Mouse (Mus musculus) intestine, embryonic 14.5 days (tissue): ENCODE measurements around the gene Bcdin3d. TPM values are rescaled to one million over a fixed set of nuclear protein-coding genes. Genes with fewer than 3 reads are reported as not detected.

Source experiments
- ATAC-seq: fragments of 200-750 bp; cut with Nextera tagmentation; replicated peaks from 2 replicates; pipeline ENCODE4 v1.8.0; 2017; ENCODE audit warnings: low read depth, moderate number of reproducible peaks, moderate TSS enrichment, moderate library complexity; ENCODE audit not compliant: low FRiP score, low TSS enrichment
- DNase-seq: peaks from one replicate; pipeline ENCODE4 v3.0.0-alpha.2; 2018; ENCODE audit warnings: low spot score
- H3K27ac ChIP-seq: fragments of 300-500 bp; sonication (generic); 2 replicates; pipeline ENCODE4 v1.5.1; 2014; ENCODE audit warnings: low read depth, mild to moderate bottlenecking, control low read depth
- H3K27me3 ChIP-seq: fragments of 300-500 bp; sonication (generic); replicated peaks from 2 replicates; pipeline ENCODE4 v1.6.1; 2014; ENCODE audit warnings: low read length, control low read depth; ENCODE audit not compliant: control insufficient read depth, insufficient read depth
- H3K36me3 ChIP-seq: fragments of 300-500 bp; sonication (generic); 2 replicates; pipeline ENCODE4 v1.6.1; 2014; ENCODE audit warnings: low read length, control low read depth; ENCODE audit not compliant: control insufficient read depth, insufficient read depth
- H3K4me1 ChIP-seq: fragments of 300-500 bp; sonication (generic); replicated peaks from 2 replicates; pipeline ENCODE4 v1.6.1; 2014; ENCODE audit warnings: low read length, control low read depth, mixed read lengths; ENCODE audit not compliant: control insufficient read depth, insufficient read depth
- H3K4me2 ChIP-seq: fragments of 300-500 bp; sonication (generic); 2 replicates; pipeline ENCODE4 v1.6.1; 2014; ENCODE audit warnings: low read length
- H3K4me3 ChIP-seq: fragments of 300-500 bp; sonication (generic); 2 replicates; pipeline ENCODE4 v1.5.1; 2014; ENCODE audit warnings: low read depth, low read length, control low read depth, mixed read lengths
- H3K9ac ChIP-seq: fragments of 300-500 bp; sonication (generic); 2 replicates; pipeline ENCODE4 v1.6.1; 2014; ENCODE audit warnings: mild to moderate bottlenecking, low read length
- H3K9me3 ChIP-seq: fragments of 300-500 bp; sonication (generic); 2 replicates; pipeline ENCODE4 v1.6.1; 2016; ENCODE audit warnings: low read length, control low read depth; ENCODE audit not compliant: control insufficient read depth
- WGBS: fragments of 180-500 bp; shearing (Covaris S2); extraction: QIAGEN DNeasy Blood & Tissue Kit; methylation state at CpG from one replicate; pipeline ENCODE4 v1.1.7; 2014; 5-methylcytosine and 5-hydroxymethylcytosine counted together
- polyA plus RNA-seq: library from polyadenylated mRNA; unstranded; fragments of >200 nt; fragmentation: Nextera tagmentation; extraction: Ambion mirVana; gene quantifications from 2 replicates; pipeline ENCODE4 v1.2.1, GENCODE M21; 2014

Bcdin3d gene
- polyA plus RNA-seq, 1 experiment from 2014 or later = 12.4 TPM

GRCm38 (mm10) chr15:99440112-99440815 is 34.3 kb downstream of the Bcdin3d start:
- Histone ChIP-seq H3K4me2 (peak overlapping the region; percentile 37), H3K9ac (no peak overlapping the region), H3K4me3 (no peak overlapping the region), H3K9me3 (no peaks in the 10 kb centered on the region), H3K4me1 (peaks cover 41% of the 10 kb centered on the region), H3K27me3 (no peaks in the 10 kb centered on the region), H3K27ac (peak overlapping the region; percentile 93), H3K36me3 (peaks cover 6% of the 10 kb centered on the region; the same call in 1 of the 2 replicates)
- DNase-seq (peak; percentile 89), ATAC-seq (peak; percentile 87)
- WGBS = 39% methylated on average over 2 of the region's 2 CpGs

GRCm38 (mm10) chr15:99438966-99439698 is 35.4 kb downstream of the Bcdin3d start:
- Histone ChIP-seq H3K36me3 (peaks cover 5% of the 10 kb centered on the region; the same call in 1 of the 2 replicates), H3K27ac (peak overlapping the region; percentile 55; the same call in 1 of the 2 replicates), H3K9me3 (no peaks in the 10 kb centered on the region), H3K27me3 (no peaks in the 10 kb centered on the region), H3K4me2 (no peak overlapping the region), H3K4me1 (peaks cover 41% of the 10 kb centered on the region), H3K9ac (no peak overlapping the region), H3K4me3 (no peak overlapping the region)
- WGBS = 78% methylated on average over 8 of the region's 8 CpGs
- ATAC-seq (no peak), DNase-seq (no peak)

GRCm38 (mm10) chr15:99433913-99434312 is 40.6 kb downstream of the Bcdin3d start:
- H3K9ac ChIP-seq = no peak overlapping the region
- no peak overlapping the region for H3K4me3 ChIP-seq
- no peak for DNase-seq
- H3K4me1 ChIP-seq = peaks cover 17% of the 10 kb centered on the region
- WGBS = 84% methylated on average over 12 of the region's 12 CpGs
- no peak overlapping the region for H3K27ac ChIP-seq
- H3K9me3 ChIP-seq = no peaks in the 10 kb centered on the region
- H3K4me2 ChIP-seq = no peak overlapping the region
- ATAC-seq = no peak
- peaks cover 34% of the 10 kb centered on the region for H3K36me3 ChIP-seq
- no peaks in the 10 kb centered on the region for H3K27me3 ChIP-seq

- 93% methylated on average over 16 of the region's 16 CpGs for WGBS
- DNase-seq = no peak
- ATAC-seq = no peak
Measured at GRCm38 (mm10) chr15:99433081-99433718, 41.3 kb downstream of the Bcdin3d start.

GRCm38 (mm10) chr15:99431967-99432366 is 42.6 kb downstream of the Bcdin3d start:
- ATAC-seq (no peak), DNase-seq (no peak)
- Histone ChIP-seq H3K27me3 (no peaks in the 10 kb centered on the region), H3K4me3 (no peak overlapping the region), H3K36me3 (peaks cover 50% of the 10 kb centered on the region), H3K4me2 (no peak overlapping the region), H3K9me3 (no peaks in the 10 kb centered on the region), H3K27ac (no peak overlapping the region), H3K9ac (no peak overlapping the region), H3K4me1 (peaks cover 9% of the 10 kb centered on the region)
- 84% methylated on average over 8 of the region's 8 CpGs for WGBS

More at GRCm38 (mm10) chr15:99433081-99433718, 41.3 kb downstream of the Bcdin3d start:
- no peak overlapping the region for H3K27ac ChIP-seq
- H3K9ac ChIP-seq = no peak overlapping the region
- H3K4me3 ChIP-seq = no peak overlapping the region
- no peaks in the 10 kb centered on the region for H3K27me3 ChIP-seq
- peaks cover 14% of the 10 kb centered on the region for H3K4me1 ChIP-seq
- no peaks in the 10 kb centered on the region for H3K9me3 ChIP-seq
- H3K4me2 ChIP-seq = no peak overlapping the region
- peaks cover 39% of the 10 kb centered on the region for H3K36me3 ChIP-seq

GRCm38 (mm10) chr15:99431504-99431903 is 43.0 kb downstream of the Bcdin3d start:
- no peak overlapping the region for H3K27ac ChIP-seq
- H3K36me3 ChIP-seq = peaks cover 55% of the 10 kb centered on the region
- peaks cover 7% of the 10 kb centered on the region for H3K4me1 ChIP-seq

GRCm38 (mm10) chr15:99431063-99431462 is 43.5 kb downstream of the Bcdin3d start:
- Histone ChIP-seq H3K36me3 (peaks cover 59% of the 10 kb centered on the region), H3K27me3 (no peaks in the 10 kb centered on the region), H3K9ac (no peak overlapping the region), H3K27ac (no peak overlapping the region), H3K4me1 (peaks cover 5% of the 10 kb centered on the region), H3K4me2 (no peak overlapping the region), H3K9me3 (no peaks in the 10 kb centered on the region), H3K4me3 (no peak overlapping the region)
- ATAC-seq (no peak), DNase-seq (no peak)
- 93% methylated on average over 10 of the region's 10 CpGs for WGBS

More at GRCm38 (mm10) chr15:99431504-99431903, 43.0 kb downstream of the Bcdin3d start:
- ATAC-seq (no peak), DNase-seq (no peak)
- H3K27me3 ChIP-seq = no peaks in the 10 kb centered on the region
- H3K4me3 ChIP-seq = no peak overlapping the region
- H3K9ac ChIP-seq = no peak overlapping the region
- no peaks in the 10 kb centered on the region for H3K9me3 ChIP-seq
- 82% methylated on average over 7 of the region's 7 CpGs for WGBS
- no peak overlapping the region for H3K4me2 ChIP-seq

- WGBS = 79% methylated on average over 8 of the region's 8 CpGs
Measured at GRCm38 (mm10) chr15:99430394-99430793, 44.1 kb downstream of the Bcdin3d start.

More at GRCm38 (mm10) chr15:99430394-99430793, 44.1 kb downstream of the Bcdin3d start:
- Histone ChIP-seq H3K4me2 (no peak overlapping the region), H3K9ac (no peak overlapping the region), H3K36me3 (peaks cover 66% of the 10 kb centered on the region), H3K9me3 (no peaks in the 10 kb centered on the region), H3K27me3 (no peaks in the 10 kb centered on the region), H3K27ac (no peak overlapping the region), H3K4me1 (peaks cover 5% of the 10 kb centered on the region; the same call in 1 of the 2 replicates), H3K4me3 (no peak overlapping the region)
- no peak for DNase-seq
- no peak for ATAC-seq
